Mouse (Mus musculus): ENCODE measurements at regions not wholly inside any gene's neighbourhood (a gene's known extent, or its start where the extent isn't known, plus 50 kb on each side); places are given as distances from the start of the nearest gene placed in this dataset.

GRCm38 (mm10) chr15:31166543-31167105 lies 57.5 kb upstream of the Dap start:
- H3K4me1 ChIP-seq (ENCODE audit: control insufficient read depth, insufficient read depth, low read length), result no peaks in the 10 kb centered on the region
- no peak overlapping the region for H3K4me2 ChIP-seq (replicated peaks; ENCODE audit: low read depth, low read length)
- 70% methylated on average over 9 of the region's 9 CpGs for WGBS
- H3K9me3 ChIP-seq (ENCODE audit: control insufficient read depth, low read length), result no peaks in the 10 kb centered on the region
- no peak overlapping the region for H3K27ac ChIP-seq (ENCODE audit: low read depth, low read length)
- ATAC-seq (ENCODE audit: low FRiP score, low TSS enrichment), result no peak
- no peak overlapping the region for H3K4me3 ChIP-seq (ENCODE audit: low read length)
- H3K27me3 ChIP-seq (ENCODE audit: control insufficient read depth, insufficient read depth, low read length), result no peaks in the 10 kb centered on the region
- H3K9ac ChIP-seq (ENCODE audit: low read depth, low read length), result no peak overlapping the region
- H3K36me3 ChIP-seq (ENCODE audit: control insufficient read depth, insufficient read depth, low read length), result no peaks in the 10 kb centered on the region

GRCm38 (mm10) chr15:31167506-31167905 lies 56.6 kb upstream of the Dap start:
- Histone ChIP-seq H3K27ac (ENCODE audit: low read depth, low read length) (no peak overlapping the region), H3K4me3 (ENCODE audit: low read length) (no peak overlapping the region), H3K4me2 (replicated peaks; ENCODE audit: low read depth, low read length) (no peak overlapping the region), H3K9me3 (ENCODE audit: control insufficient read depth, low read length) (no peaks in the 10 kb centered on the region), H3K36me3 (ENCODE audit: control insufficient read depth, insufficient read depth, low read length) (no peaks in the 10 kb centered on the region), H3K27me3 (ENCODE audit: control insufficient read depth, insufficient read depth, low read length) (no peaks in the 10 kb centered on the region), H3K4me1 (ENCODE audit: control insufficient read depth, insufficient read depth, low read length) (no peaks in the 10 kb centered on the region), H3K9ac (ENCODE audit: low read depth, low read length) (no peak overlapping the region)
- 91% methylated on average over 5 of the region's 5 CpGs for WGBS
- ATAC-seq (ENCODE audit: low FRiP score, low TSS enrichment), result no peak

GRCm38 (mm10) chr15:31168191-31168590 lies 55.9 kb upstream of the Dap start:
- Histone ChIP-seq H3K4me3 (ENCODE audit: low read length) (no peak overlapping the region), H3K9ac (ENCODE audit: low read depth, low read length) (no peak overlapping the region), H3K27me3 (ENCODE audit: control insufficient read depth, insufficient read depth, low read length) (no peaks in the 10 kb centered on the region), H3K27ac (ENCODE audit: low read depth, low read length) (no peak overlapping the region), H3K4me1 (ENCODE audit: control insufficient read depth, insufficient read depth, low read length) (no peaks in the 10 kb centered on the region), H3K4me2 (replicated peaks; ENCODE audit: low read depth, low read length) (no peak overlapping the region), H3K36me3 (ENCODE audit: control insufficient read depth, insufficient read depth, low read length) (no peaks in the 10 kb centered on the region), H3K9me3 (ENCODE audit: control insufficient read depth, low read length) (no peaks in the 10 kb centered on the region)
- ATAC-seq (ENCODE audit: low FRiP score, low TSS enrichment), result no peak
- 86% methylated on average over 9 of the region's 9 CpGs for WGBS

GRCm38 (mm10) chr15:31173309-31174115 lies 50.6 kb upstream of the Dap start:
- no peaks in the 10 kb centered on the region for H3K4me1 ChIP-seq (ENCODE audit: control insufficient read depth, insufficient read depth, low read length)
- no peaks in the 10 kb centered on the region for H3K36me3 ChIP-seq (ENCODE audit: control insufficient read depth, insufficient read depth, low read length)
- H3K9me3 ChIP-seq (ENCODE audit: control insufficient read depth, low read length), result no peaks in the 10 kb centered on the region
- WGBS, result 65% methylated on average over 6 of the region's 6 CpGs
- H3K27me3 ChIP-seq (ENCODE audit: control insufficient read depth, insufficient read depth, low read length), result no peaks in the 10 kb centered on the region
- H3K4me3 ChIP-seq (ENCODE audit: low read length), result no peak overlapping the region
- no peak for ATAC-seq (ENCODE audit: low FRiP score, low TSS enrichment)
- H3K4me2 ChIP-seq (replicated peaks; ENCODE audit: low read depth, low read length), result no peak overlapping the region
- no peak overlapping the region for H3K27ac ChIP-seq (ENCODE audit: low read depth, low read length)
- no peak overlapping the region for H3K9ac ChIP-seq (ENCODE audit: low read depth, low read length)

All from kidney, embryonic 14.5 days (tissue).